Mouse (Mus musculus) spleen, adult 2 months (tissue): ENCODE results near the gene Tubd1.

ENCODE experiments used
- CTCF ChIP-seq: fragments of 200-500 bp; IDR thresholded peaks from 2 replicates; pipeline ENCODE4 v1.5.1; 2011; ENCODE audit warnings: mild to moderate bottlenecking, inconsistent platforms; ENCODE audit not compliant: insufficient read depth, insufficient read length, insufficient replicate concordance; ENCODE audit errors: extremely low read depth
- POLR2A ChIP-seq: fragments of 200-500 bp; IDR thresholded peaks from 2 replicates; pipeline ENCODE4 v1.6.1; 2011; ENCODE audit warnings: low read depth, low read length, inconsistent platforms

DNA sequence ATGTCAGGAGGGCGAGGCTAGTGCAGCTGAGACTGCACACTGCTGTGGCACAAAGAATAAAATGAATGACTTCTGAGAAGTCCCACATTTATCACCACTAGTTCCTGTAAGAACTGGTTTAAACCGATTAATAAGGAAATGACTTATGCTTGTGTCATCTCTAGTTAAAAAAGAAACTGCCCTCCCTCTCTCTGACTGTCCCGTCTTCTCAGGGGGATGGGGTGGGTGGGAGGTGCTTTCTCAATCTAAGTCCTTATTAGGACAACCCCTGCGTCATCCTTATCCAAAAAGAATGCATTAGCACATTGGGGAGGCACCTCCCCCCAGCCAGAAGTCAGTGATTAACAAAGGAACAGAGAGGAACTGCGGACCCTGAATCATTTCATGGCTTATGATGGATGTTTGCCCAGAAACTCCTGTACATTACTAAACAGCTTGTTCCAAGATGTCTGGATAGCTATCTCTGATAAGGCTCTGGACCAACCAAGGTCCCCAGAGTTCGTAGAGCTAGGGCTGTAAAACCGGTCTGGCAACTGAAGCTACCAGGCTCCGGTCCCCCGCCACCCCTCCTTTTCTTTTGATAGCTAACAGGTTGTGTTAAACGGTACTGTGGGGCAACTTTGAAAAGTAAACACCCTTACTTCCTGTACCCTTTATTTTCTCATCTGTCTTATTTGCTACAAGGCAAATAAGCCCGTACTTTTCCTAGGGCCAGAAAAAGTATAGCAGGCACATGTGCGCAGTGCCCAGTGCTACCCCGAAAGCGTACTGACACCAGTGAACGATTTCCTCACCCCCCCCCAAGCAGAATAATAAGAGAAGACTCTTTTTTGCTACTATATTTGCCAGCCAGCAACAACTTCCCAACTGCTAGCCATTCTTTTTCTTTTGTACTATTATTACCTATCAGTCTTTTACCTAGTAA, 42.3 kb downstream of the Tubd1 start:
- TF ChIP-seq POLR2A (peak; percentile 88), CTCF (no peak)
